Mouse (Mus musculus) CD4-positive naive resting alpha-beta T cell, adult 76 days (primary cell): ENCODE data around the gene Urb1. TPM values are rescaled to one million over a fixed set of nuclear protein-coding genes. Genes with fewer than 3 reads are reported as not detected.

Experiments used
- total RNA-seq: library from RNA; stranded (reverse); gene quantifications from one replicate; pipeline ENCODE4 v1.2.4, GENCODE M21; 2023

Urb1 gene
- 35.7 TPM for total RNA-seq

DNA sequence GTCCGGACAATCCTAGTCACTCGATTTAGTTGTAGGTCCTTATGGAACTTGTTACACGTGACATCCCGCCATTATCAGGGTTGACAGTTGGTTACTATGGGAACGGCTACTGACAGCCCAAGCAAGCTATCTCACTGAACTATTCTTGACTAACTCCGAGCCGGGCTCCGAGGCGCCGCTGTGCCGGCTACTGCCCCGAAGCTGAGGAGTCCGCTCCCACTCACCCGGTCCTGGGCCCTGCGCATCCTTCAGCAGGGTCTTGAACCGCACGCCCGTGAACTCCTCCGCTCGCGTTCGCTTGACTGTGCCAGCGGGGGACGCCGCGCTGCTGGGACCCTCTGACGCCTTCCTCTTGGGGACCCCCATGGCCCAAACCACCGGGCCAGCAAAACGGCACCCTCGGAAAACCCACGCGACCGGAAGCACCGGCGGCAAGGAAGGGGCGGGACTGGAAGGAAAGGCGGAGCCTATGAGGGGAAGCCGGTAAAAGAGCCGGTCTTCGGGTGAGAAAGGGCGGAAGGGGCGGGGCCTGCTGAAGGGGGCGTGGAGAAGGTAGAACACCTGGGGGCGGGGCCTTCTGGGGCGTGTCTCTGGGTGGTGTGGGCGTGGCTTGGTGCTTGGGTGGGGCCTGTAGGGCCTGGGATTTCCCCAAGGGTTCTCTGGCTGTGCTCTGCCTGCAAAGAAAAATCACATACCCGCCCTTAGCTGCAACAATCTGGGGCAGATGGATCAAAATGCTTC, at the start of gene Urb1:
TSS of gene Urb1 (minus strand) at position 439 of the 741 bp plus-strand sequence.

DNA sequence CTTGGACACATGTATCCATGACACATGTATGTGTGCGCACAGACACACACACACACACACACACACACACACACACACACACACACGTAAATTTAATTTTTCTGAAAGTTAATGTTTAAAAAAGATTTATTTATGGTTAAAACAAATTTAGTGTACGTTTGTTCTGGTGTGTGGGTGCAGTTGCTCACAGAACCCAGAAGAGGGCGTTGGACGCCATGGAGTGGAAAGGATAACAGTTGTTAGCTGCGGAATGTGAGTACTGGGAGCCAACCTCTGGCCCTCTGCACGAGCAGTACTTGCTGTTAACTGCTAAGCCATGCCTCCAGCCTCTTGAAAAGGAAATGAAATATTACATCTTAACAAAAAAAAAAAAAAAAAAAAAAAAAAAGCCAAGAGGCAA, 16.2 kb upstream of the Urb1 start, which contains the start of gene Eva1c:
TSS of gene Eva1c (plus strand) at position 263 of the 400 bp plus-strand sequence.

DNA sequence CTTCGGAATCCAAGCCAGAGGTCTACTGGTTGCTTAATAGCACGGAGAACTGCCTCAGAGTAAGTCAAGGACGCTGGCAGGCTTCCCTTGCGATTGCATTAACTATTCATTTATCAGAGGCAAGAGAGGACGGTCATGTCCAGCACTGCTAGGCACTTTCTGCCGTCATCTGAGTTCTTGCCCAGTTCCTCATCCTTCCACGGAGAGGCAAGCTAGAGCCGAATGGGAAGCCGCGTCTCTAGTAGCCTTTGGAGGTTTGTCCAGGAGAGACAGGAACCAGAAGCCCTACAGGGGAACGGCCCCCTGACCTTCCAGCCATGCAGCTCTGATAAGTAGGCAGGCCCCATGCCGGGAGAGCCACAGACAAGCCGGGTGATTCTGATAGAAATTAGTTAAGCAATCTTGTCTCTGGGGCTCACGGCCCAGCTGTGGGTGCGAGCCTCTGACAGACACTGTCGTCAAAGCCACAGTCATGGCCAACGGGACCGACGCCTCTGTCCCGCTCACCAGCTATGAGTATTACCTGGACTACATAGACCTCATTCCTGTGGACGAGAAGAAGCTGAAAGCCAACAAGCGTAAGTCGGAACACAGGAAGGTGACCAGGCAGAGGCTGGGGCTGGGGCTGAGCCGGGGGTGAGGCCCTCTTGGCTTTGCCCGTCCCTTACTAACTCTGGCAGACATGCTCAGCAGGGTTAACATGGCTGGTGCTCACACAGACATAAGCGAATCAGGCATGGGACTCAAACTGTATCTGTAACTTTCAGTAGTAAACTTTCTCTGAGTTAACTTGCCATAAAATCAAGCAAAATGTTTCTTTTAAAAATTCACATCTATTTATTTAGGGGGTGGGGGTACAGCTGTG, 71.9 kb downstream of the Urb1 start, which contains the start of gene Mrap:
TSS of gene Mrap (plus strand) at position 116 of the 865 bp plus-strand sequence.

DNA sequence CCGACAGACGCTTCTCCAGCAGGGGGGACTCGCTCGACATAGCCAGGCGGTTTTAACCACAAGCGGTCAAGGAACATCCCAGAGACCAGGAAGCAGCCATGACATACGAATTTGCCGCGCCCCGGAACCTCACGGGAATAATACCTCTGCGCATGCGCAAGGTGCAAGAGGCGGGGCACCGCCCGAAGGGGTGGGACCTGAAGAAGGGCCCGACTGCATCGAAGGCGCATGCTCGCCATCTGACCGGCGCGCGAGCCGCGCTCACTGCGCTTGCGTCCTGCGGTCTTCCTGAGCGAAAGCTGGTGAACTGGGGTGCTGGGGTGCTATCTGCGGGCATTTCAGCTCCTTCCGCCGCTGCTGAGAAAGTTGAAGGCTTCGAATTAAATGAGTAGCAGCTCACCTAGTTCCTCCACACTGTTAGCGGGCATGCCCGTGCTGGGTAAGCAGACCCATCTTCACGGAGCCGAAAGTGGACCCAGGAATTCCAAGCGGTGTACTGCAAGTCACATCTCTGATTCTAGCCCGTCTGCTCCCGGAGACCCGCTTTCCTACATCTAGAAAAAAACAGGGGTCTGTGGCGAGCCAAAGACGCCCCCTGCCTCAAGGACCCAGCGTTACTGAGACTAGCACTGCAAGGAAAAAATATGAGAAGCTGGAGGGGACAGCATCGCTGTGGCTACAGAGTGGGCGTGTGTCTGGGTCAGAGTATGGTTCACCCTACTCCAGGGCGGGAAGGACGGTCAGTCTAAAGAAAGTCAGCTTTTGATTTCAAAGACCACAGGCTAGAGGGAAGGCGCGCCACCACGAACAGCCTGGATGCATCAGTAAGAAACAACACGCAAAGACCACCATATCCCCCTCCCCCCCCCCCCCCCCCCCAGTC, 82.7 kb downstream of the Urb1 start, which contains the start of gene Mis18a:
TSS of gene Mis18a (minus strand) at position 172 of the 883 bp plus-strand sequence.

Other genes starting within 250 kb of the Urb1 start
- 19.1 TPM for gene Mis18a, start 83.0 kb downstream of the Urb1 start, total RNA-seq
- gene Mrap, start 72.2 kb downstream of the Urb1 start, total RNA-seq, result not detected
- not detected for gene Eva1c, start 16.3 kb upstream of the Urb1 start, total RNA-seq
- 15.8 TPM for gene Cfap298, start 124.7 kb upstream of the Urb1 start, total RNA-seq
- 64.6 TPM for gene Synj1, start 200.9 kb upstream of the Urb1 start, total RNA-seq
- gene Paxbp1, start 234.1 kb upstream of the Urb1 start, total RNA-seq, result 146 TPM